ENCODE assay signal across 9 mouse cellular contexts in genomic region chr2:153238406-153238805, GRCm38 (mm10). TPM values are rescaled to one million over a fixed set of nuclear protein-coding genes. Genes with fewer than 3 reads are reported as not detected.
A peak's percentile ranks its signal among the peaks of the same experiment; 100 is the strongest.
DNase-seq lines count a peak whose midpoint lies in the region; ATAC-seq and TF ChIP-seq lines count a peak whose summit lies in the region.
"Had no signal": no experiment of that assay in that cellular context is flagged by ENCODE, and none has a peak within 500 bp of the region (broad histone marks: within the 10 kb centered on the region; RNA-seq: fewer than 3 reads in every experiment).

No protein-coding gene starts in this region.

- H3K36me3 ChIP-seq in hindbrain, embryonic 14.5 days (replicated peaks; ENCODE audit: control insufficient read depth, insufficient read depth) = peaks cover 31% of the 10 kb centered on the region
- peaks cover 52% of the 10 kb centered on the region for H3K36me3 ChIP-seq in hindbrain, embryonic 10.5 days

- TF ChIP-seq POLR2A in bone marrow macrophage, adult 2 months (IDR thresholded peaks at IDR 0.05; ENCODE audit: borderline replicate concordance, low read depth, low read length) = no peak

- no peaks in the 10 kb centered on the region for H3K27me3 ChIP-seq in hindbrain, embryonic 14.5 days (ENCODE audit: control insufficient read depth, insufficient read depth, low read length)
- H3K27me3 ChIP-seq in hindbrain, embryonic 10.5 days (ENCODE audit: insufficient read depth, poor library complexity, severe bottlenecking) = no peaks in the 10 kb centered on the region
- H3K27me3 ChIP-seq: hindbrain, embryonic 15.5 days had no signal

- ATAC-seq in hindbrain, embryonic 14.5 days (ENCODE audit: low FRiP score) = no peak
- no peak for ATAC-seq in inflammation-experienced regulatory T-cells, adult 6 months

- no peak overlapping the region for H3K4me3 ChIP-seq in hindbrain, embryonic 14.5 days (replicated peaks; ENCODE audit: low read length)
- H3K4me3 ChIP-seq in hindbrain, embryonic 10.5 days = no peak overlapping the region
- H3K4me3 ChIP-seq in bone marrow macrophage, adult 2 months (ENCODE audit: insufficient read depth, low read length) = no peak overlapping the region

- DNase-seq in adrenal gland, adult 2 months = peak; percentile 56
- no peak for DNase-seq in adrenal gland, adult 18-20 months (ENCODE audit: low spot score in 2 of 2)
- no peak for DNase-seq in hindbrain, embryonic 14.5 days (ENCODE audit: low spot score)
- no peak for DNase-seq in hindbrain, embryonic 10.5 days (ENCODE audit: low spot score)
- DNase-seq in lung, postnatal 25 days (ENCODE audit: low spot score) = peak; percentile 44
- DNase-seq in frontal cortex, postnatal 10 days (ENCODE audit: low spot score in 2 of 2) = no peak

- peaks cover 37% of the 10 kb centered on the region for H3K4me1 ChIP-seq in hindbrain, embryonic 14.5 days (replicated peaks; ENCODE audit: control insufficient read depth, insufficient read depth, low read length)
- peaks cover 44% of the 10 kb centered on the region for H3K4me1 ChIP-seq in hindbrain, embryonic 10.5 days (replicated peaks)
- peaks cover 50% of the 10 kb centered on the region for H3K4me1 ChIP-seq in bone marrow macrophage, adult 2 months (ENCODE audit: control insufficient read depth, insufficient read depth, low read length)

- no peak overlapping the region for H3K4me2 ChIP-seq in hindbrain, embryonic 14.5 days (replicated peaks)

- no peaks in the 10 kb centered on the region for H3K9me3 ChIP-seq in hindbrain, embryonic 14.5 days (ENCODE audit: control insufficient read depth, low read length)
- H3K9me3 ChIP-seq in hindbrain, embryonic 10.5 days = no peaks in the 10 kb centered on the region
- H3K9me3 ChIP-seq: hindbrain, embryonic 15.5 days had no signal

- TF ChIP-seq CTCF in bone marrow macrophage, adult 2 months (IDR thresholded peaks at IDR 0.05; ENCODE audit: low read depth, low read length) = no peak

- WGBS in hindbrain, embryonic 14.5 days = 84% methylated on average over 2 of the region's 2 CpGs
- WGBS in hindbrain, embryonic 10.5 days = 83% methylated on average over 2 of the region's 2 CpGs

- no peak overlapping the region for H3K27ac ChIP-seq in hindbrain, embryonic 14.5 days
- no peak overlapping the region for H3K27ac ChIP-seq in hindbrain, embryonic 10.5 days
- H3K27ac ChIP-seq in bone marrow macrophage, adult 2 months (ENCODE audit: insufficient read depth, low read depth, low read length) = peak overlapping the region; percentile 82
- H3K27ac ChIP-seq: hindbrain, embryonic 15.5 days had no signal

- H3K9ac ChIP-seq in hindbrain, embryonic 14.5 days = 0 out of 2 replicates have a peak overlapping the region, but pooled peaks have one; percentile 5

RNA-seq across cellular contexts. Expression of gene Plagl2, which starts 2.8 kb away (rescaled TPM):
- total RNA-seq in adrenal gland, adult 2 months (2021) = 1 to 10 TPM; 8.2 to 9.3 TPM
- 3.7 and 5.2 TPM in 2 replicates for polyA plus RNA-seq in adrenal gland, adult 2 months (2012; rRNA removed)
- total RNA-seq in adrenal gland, adult 18-20 months (2021) = 1 to 10 TPM; 8.3 to 9.1 TPM
- polyA plus RNA-seq in hindbrain, embryonic 14.5 days (2014; fragmentation: Nextera tagmentation; extraction: Ambion mirVana) = 6.4 and 8.7 TPM in 2 replicates
- 22.5 and 25.9 TPM in 2 replicates for polyA plus RNA-seq in hindbrain, embryonic 10.5 days (2016; fragmentation: Nextera tagmentation; extraction: Ambion mirVana)
- polyA plus RNA-seq in bone marrow macrophage, adult 2 months (2012; ENCODE audit: insufficient read depth, insufficient read length, missing spikeins) = 45.0 and 48.5 TPM in 2 replicates
- polyA plus RNA-seq in inflammation-experienced regulatory T-cells, adult 6 months (2017; shearing (Covaris generic)) = 10 to 100 TPM; 18.9 to 24.1 (median 21.5) TPM

RNA-seq across cellular contexts. Expression of gene Pofut1, which starts 2.9 kb away (rescaled TPM):
- total RNA-seq in adrenal gland, adult 2 months (2021) = 10 to 100 TPM; 47.6 to 57.0 TPM
- polyA plus RNA-seq in adrenal gland, adult 2 months (2012; rRNA removed) = 43.5 and 46.5 TPM in 2 replicates
- total RNA-seq in adrenal gland, adult 18-20 months (2021) = 10 to 100 TPM; 35.7 to 47.9 TPM
- polyA plus RNA-seq in hindbrain, embryonic 14.5 days (2014; fragmentation: Nextera tagmentation; extraction: Ambion mirVana) = 5.3 and 6.3 TPM in 2 replicates
- polyA plus RNA-seq in hindbrain, embryonic 10.5 days (2016; fragmentation: Nextera tagmentation; extraction: Ambion mirVana) = 5.3 and 5.5 TPM in 2 replicates
- 27.5 and 28.0 TPM in 2 replicates for polyA plus RNA-seq in bone marrow macrophage, adult 2 months (2012; ENCODE audit: insufficient read depth, insufficient read length, missing spikeins)
- polyA plus RNA-seq in inflammation-experienced regulatory T-cells, adult 6 months (2017; shearing (Covaris generic)) = 10 to 100 TPM in 1 of 3 experiments, 1 to 10 TPM in 2; 6.2 to 13.5 (median 9.4) TPM

RNA-seq across cellular contexts. Expression of gene Tspyl3, which starts 13.2 kb away (rescaled TPM):
- 1 to 10 TPM; 1.9 to 3.9 TPM for total RNA-seq in adrenal gland, adult 2 months (2021)
- polyA plus RNA-seq in adrenal gland, adult 2 months (2012; rRNA removed) = 3.6 and 4.0 TPM in 2 replicates
- total RNA-seq in adrenal gland, adult 18-20 months (2021) = 1 to 10 TPM; 2.2 to 2.3 TPM
- 31.7 and 34.1 TPM in 2 replicates for polyA plus RNA-seq in hindbrain, embryonic 14.5 days (2014; fragmentation: Nextera tagmentation; extraction: Ambion mirVana)
- 7.8 and 9.7 TPM in 2 replicates for polyA plus RNA-seq in hindbrain, embryonic 10.5 days (2016; fragmentation: Nextera tagmentation; extraction: Ambion mirVana)
- polyA plus RNA-seq in bone marrow macrophage, adult 2 months (2012; ENCODE audit: insufficient read depth, insufficient read length, missing spikeins) = 10.2 and 10.6 TPM in 2 replicates
- 10 to 100 TPM; 23.3 to 25.2 (median 25.1) TPM for polyA plus RNA-seq in inflammation-experienced regulatory T-cells, adult 6 months (2017; shearing (Covaris generic))

RNA-seq across cellular contexts. Expression of gene Kif3b, which starts 52.8 kb away (rescaled TPM):
- 10 to 100 TPM; 26.3 to 29.5 TPM for total RNA-seq in adrenal gland, adult 2 months (2021)
- 3.7 and 4.3 TPM in 2 replicates for polyA plus RNA-seq in adrenal gland, adult 2 months (2012; rRNA removed)
- 10 to 100 TPM; 21.4 to 25.3 TPM for total RNA-seq in adrenal gland, adult 18-20 months (2021)
- polyA plus RNA-seq in hindbrain, embryonic 14.5 days (2014; fragmentation: Nextera tagmentation; extraction: Ambion mirVana) = 17.3 and 21.2 TPM in 2 replicates
- 7.3 and 9.3 TPM in 2 replicates for polyA plus RNA-seq in hindbrain, embryonic 10.5 days (2016; fragmentation: Nextera tagmentation; extraction: Ambion mirVana)
- polyA plus RNA-seq in bone marrow macrophage, adult 2 months (2012; ENCODE audit: insufficient read depth, insufficient read length, missing spikeins) = 33.0 and 38.6 TPM in 2 replicates
- polyA plus RNA-seq in inflammation-experienced regulatory T-cells, adult 6 months (2017; shearing (Covaris generic)) = 10 to 100 TPM in 2 of 3 experiments, 1 to 10 TPM in 1; 8.5 to 13.3 (median 11.6) TPM

Comparison
In these comparisons a context has a peak if more than half of its experiments do, and no peak if none do; other contexts are left out.
1. DNase-seq: peak in adrenal gland, adult 2 months (single experiment) and lung, postnatal 25 days (single experiment); none in adrenal gland, adult 18-20 months (0 of 2), hindbrain, embryonic 14.5 days (single experiment), hindbrain, embryonic 10.5 days (single experiment) and frontal cortex, postnatal 10 days (0 of 2).